Mouse (Mus musculus) heart, adult 18-20 months (tissue): ENCODE results near the gene Gm10944. TPM values are rescaled to one million over a fixed set of nuclear protein-coding genes. Genes with fewer than 3 reads are reported as not detected.

ENCODE experiments used
- DNase-seq, 2 experiments: peaks; one replicate each; pipeline ENCODE4 v3.0.0; 2021 to 2022; ENCODE audit warnings: mixed read lengths in 1 of 2
- long read RNA-seq, 2 experiments: library from polyadenylated mRNA; stranded (forward); transcript quantifications; one replicate each; pipeline ENCODE4 v2.0.0; 2021
- total RNA-seq, 2 experiments: library from RNA; stranded (reverse); gene quantifications; 2 replicates each; pipeline ENCODE4 v1.2.3; 2021

Gm10944 gene
- not detected for total RNA-seq
- long read RNA-seq, experiment 1: 0 reads
- long read RNA-seq, experiment 2: 0 reads

GRCm38 (mm10) chr10:10681048-10681447 is at the start of gene Gm10944:
Gene Gm10944 (plus strand): TSS chr10:10681348.
- DNase-seq: no peak

- DNase-seq: no peak
Measured at GRCm38 (mm10) chr10:10655991-10656390, 25.2 kb upstream of the Gm10944 start.

DNA sequence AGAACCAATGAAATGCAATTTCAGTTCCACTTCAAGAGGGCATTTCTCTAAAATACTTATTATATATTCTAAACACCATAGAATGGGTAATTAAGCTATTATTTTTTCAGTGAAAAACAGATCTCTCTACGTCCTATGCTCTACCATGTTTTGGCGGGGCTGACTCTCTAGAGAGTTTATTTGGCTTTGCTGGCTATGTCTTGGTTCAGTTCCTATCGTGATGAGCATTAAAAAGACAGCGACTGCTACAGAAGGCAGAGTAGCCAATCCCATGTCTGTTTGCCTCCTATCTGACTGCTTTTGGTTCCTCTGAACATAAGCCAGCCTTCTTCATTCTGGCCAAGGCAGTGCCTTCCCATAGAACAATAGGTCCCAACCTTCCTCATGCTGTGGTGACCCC is 24.5 kb upstream of the Gm10944 start:
- no peak for DNase-seq

DNA sequence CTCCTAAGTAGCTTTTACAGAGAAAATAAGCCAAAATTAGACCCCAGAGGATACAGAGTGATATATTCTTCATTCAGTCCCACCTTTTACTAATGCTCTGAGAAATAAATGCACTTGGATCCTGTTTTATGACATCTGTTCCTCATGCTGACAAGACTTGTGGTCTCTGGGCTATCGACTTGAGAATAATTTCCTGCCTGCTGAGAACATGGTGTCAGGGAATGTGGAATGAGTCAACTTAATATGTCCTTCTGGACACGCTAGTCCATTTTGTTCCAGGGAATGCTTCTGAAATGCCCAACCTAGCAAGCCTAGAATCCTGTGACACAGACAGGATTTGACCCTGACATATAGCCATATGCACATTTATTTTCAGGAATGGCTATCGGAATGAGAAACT is 22.0 kb upstream of the Gm10944 start:
- DNase-seq: no peak

DNA sequence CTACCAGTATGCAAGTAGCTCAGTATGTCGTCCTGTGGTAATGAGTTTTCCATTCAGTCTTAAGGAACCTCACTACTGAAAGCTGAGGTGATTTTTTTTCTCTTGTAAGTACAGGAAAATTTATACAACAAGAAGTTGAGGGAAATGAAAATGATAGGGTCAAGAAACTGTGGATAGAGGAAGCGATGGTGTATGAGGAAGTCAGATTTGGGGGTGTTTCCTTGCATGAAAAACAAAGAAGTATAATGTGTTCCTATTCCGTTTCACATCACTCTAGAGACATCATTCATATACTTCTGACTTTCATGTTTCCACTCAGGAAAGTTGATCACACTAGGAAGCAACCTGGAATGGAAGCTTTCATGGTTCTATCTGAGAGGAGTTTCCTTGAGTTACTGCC is 21.2 kb upstream of the Gm10944 start:
- DNase-seq: no peak

- DNase-seq: no peak
Measured at GRCm38 (mm10) chr10:10688907-10689667, 7.9 kb downstream of the Gm10944 start.

- no peak for DNase-seq
Measured at GRCm38 (mm10) chr10:10689668-10690223, 8.6 kb downstream of the Gm10944 start.

GRCm38 (mm10) chr10:10697497-10697896 is 16.3 kb downstream of the Gm10944 start:
- no peak for DNase-seq

- no peak for DNase-seq
Measured at GRCm38 (mm10) chr10:10700903-10701302, 19.8 kb downstream of the Gm10944 start.

DNA sequence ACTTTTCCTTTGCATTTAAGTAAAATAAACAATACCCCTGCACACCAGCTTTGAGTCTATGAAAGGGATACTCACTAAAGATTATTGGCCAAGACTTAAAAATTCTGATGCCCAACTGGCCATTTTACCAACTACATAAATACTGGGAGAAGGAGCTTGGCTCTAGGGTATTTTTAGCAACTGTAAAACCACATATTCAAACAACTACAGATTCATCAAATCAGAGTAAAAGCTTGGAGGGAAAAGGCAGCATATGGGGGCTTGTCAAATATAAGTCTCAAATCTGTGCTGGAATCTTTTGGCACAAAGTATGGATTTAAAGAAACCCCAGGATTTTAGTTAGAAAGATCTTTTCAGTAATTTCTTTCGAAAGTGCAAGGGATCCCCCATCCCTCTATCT is 20.2 kb downstream of the Gm10944 start:
- no peak for DNase-seq

GRCm38 (mm10) chr10:10708031-10708430 is 26.9 kb downstream of the Gm10944 start:
- no peak for DNase-seq

GRCm38 (mm10) chr10:10710359-10710758 is 29.2 kb downstream of the Gm10944 start:
- DNase-seq: no peak

GRCm38 (mm10) chr10:10710837-10711236 is 29.7 kb downstream of the Gm10944 start:
- no peak for DNase-seq

DNA sequence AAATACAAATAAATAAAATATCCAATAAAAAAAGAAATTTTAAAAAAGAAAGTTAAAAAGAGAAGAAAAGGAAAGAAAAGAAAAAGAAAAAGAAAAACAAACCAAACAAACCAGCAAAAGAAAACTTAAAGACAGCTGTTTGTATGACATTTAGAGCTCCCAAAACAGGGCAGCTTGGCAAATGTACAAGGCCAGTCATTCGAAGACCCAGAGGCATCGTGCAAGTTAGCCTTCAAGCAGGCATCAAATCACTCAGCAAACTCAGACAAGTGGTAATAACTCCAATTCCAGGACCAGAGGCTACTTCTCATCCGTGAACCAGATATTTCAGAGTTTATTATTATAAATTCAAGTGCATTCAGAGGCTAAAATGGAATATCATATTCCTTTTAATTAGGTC is 45.4 kb downstream of the Gm10944 start:
- DNase-seq: no peak

Other genes with a start within 250 kb of the Gm10944 start
- under 1 TPM; 0.05 to 0.21 TPM for gene Adgb, start 209.0 kb upstream of the Gm10944 start, total RNA-seq
- 1 to 10 TPM; 1.6 to 2.1 TPM for gene Rab32, start 123.1 kb upstream of the Gm10944 start, total RNA-seq